Mouse (Mus musculus) gastrocnemius, postnatal 4 days (tissue): ENCODE measurements around the gene Rpusd4. TPM values are rescaled to one million over a fixed set of nuclear protein-coding genes. Genes with fewer than 3 reads are reported as not detected.
A peak's percentile ranks its signal among the peaks of the same experiment; 100 is the strongest.

ENCODE experiments used
- DNase-seq, 2 experiments: peaks; one replicate each; pipeline ENCODE4 v3.0.0; 2021 to 2022; ENCODE audit warnings: low spot score in 2 of 2, mixed read lengths in 2 of 2
- total RNA-seq, 2 experiments: library from RNA; stranded (reverse); gene quantifications; 2 replicates each; pipeline ENCODE4 v1.2.3; 2021

Gene Rpusd4
- total RNA-seq, 2 experiments from 2014 or later: 9.4 to 11.2 TPM

GRCm38 (mm10) chr9:35283415-35284069 is 15.9 kb downstream of the Rpusd4 start:
- DNase-seq: no peak

DNA sequence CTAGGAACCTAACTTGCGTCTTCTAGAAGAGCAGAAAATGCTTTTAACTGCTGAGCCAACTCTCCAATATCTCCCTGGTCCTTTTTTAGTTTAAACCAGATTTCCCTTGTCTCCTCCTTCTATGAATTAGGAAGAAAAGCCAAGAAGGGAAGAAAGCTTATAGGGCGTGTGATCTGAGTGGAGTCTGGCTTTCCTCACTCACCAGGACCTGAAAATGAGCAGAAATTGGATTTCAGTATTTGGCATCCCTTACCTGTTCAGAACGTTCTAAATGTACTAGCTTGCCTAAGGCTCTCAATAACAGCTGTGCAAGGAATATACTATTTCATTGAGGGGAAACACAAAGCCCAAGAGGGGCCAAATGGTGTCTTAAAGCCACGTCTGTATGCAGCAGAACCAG is 16.7 kb downstream of the Rpusd4 start:
- DNase-seq: no peak

GRCm38 (mm10) chr9:35286351-35286750 is 18.7 kb downstream of the Rpusd4 start:
- DNase-seq: no peak

DNA sequence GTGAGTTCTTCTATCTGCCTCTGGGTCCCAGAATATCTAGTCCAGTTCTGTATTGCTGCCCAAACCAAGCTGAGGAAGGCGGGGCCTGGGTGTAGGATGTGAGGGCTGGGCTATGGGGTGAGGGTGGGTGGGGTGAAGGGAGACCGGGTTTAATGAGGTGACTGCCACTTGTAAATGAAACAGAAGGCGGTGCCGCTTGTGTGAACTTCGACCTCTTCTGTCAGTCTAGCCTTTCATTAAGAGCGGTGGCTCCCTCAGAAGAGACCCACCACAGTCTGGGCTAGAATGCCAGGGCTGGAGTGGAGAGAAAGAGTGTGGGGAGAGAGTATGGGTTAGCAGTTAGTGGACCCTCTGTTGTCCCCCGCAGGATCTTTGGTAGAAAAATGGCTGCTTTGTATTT is 22.3 kb downstream of the Rpusd4 start:
- no peak for DNase-seq

DNA sequence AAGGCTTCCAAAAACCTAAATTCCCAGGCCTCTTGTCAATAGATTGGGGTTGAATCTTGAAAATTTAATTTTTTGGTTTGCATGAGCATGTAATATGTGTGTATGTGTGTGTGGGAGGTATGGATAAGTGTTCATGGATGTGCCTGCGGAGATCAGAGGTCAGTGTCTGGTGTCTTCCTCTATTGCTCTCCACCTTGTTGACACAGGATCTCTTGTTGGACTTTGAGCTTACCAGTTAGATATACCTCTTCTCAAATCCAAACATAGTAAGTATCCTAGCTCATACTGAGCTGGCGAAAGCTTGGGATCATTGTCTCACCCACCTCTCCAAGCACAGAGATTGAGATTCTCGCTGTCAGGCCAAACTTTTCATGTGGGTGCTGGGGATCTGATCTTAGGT is 22.8 kb downstream of the Rpusd4 start:
- DNase-seq: no peak

GRCm38 (mm10) chr9:35290916-35291315 is 23.3 kb downstream of the Rpusd4 start:
- no peak for DNase-seq

GRCm38 (mm10) chr9:35293465-35293864 is 25.8 kb downstream of the Rpusd4 start:
- DNase-seq: no peak

GRCm38 (mm10) chr9:35297791-35298190 is 30.1 kb downstream of the Rpusd4 start:
- no peak for DNase-seq

DNA sequence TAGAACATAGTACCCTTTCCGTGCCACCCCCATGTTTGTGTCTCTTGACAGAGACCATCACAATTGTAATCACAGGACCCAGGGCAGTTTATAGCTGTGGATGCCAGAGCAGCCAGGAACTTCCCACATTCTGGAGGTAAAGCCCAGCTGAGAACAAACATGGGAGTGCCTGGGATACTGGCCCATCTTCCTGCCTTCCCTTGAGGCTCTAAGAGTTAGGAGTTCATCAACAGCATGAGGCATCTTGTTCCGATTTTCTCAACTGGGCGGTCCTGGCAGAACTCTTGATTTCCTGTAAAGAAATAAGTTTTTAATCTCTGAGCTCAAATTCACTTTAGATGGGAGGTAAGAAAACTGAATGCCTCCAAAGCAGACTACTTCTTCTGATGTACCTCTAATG is 34.5 kb downstream of the Rpusd4 start:
- DNase-seq: no peak

DNA sequence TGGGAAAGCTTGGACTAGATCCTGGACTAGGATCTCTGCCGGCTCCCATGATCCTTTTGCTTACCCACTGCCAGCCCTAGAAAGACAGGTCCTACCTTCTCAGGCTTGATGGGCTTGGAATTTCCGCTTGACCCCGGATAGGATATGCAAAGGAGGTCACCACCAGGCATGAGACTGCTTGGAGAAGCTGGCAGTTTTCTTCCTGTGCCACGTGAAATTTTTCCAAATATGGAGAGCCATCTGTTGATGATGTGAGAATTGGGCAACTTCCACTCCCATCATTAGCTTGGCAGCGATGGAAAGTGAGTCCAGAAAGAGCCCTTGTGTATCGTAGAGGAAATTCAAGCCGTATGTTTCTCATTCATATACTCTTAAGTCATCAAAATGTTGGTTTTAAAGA is 39.8 kb downstream of the Rpusd4 start:
- DNase-seq: no peak

- DNase-seq: no peak
Measured at GRCm38 (mm10) chr9:35310377-35310776, 42.7 kb downstream of the Rpusd4 start.

DNA sequence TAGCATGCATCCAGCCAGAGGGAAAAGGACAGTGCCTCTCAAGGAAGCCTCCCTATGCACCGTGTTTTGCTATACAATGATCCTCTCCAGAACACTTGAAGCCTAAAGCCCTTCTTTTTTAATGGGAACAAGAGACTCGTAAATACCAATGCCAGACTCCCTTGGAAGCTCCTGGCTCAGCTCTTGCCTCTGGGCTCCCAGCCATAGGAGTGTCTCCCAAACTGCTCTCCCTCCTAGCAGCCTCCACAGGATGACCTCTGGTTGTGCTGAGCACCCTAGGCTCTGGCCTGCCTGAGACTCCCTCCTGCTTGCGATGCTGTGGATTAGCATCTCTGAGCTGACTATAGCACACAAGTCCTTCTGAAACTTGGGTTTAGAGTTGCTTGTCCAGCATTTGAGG is 44.9 kb downstream of the Rpusd4 start:
- peak; percentile 45 to 71 for DNase-seq

DNA sequence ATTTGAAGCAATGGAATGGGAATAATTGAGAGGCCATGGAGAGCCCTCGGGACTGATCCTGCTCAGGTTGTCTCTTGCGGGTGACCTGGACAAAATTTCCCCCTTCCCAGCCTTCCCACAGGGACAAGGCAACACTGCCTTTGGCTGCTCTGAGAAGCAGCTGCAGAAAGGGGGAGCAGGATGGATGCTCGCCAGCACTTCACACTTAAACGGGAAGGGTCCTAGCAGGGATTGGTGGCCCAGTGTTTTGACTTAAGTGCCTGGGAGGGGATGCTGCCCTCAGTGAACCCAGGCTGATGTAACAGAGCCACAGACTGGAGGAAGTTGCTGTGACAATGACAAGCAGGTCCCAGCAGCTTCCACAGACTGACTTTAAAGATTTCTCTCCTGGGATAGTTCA is 45.9 kb downstream of the Rpusd4 start:
- DNase-seq: no peak

GRCm38 (mm10) chr9:35314254-35314653 is 46.6 kb downstream of the Rpusd4 start:
- no peak for DNase-seq

GRCm38 (mm10) chr9:35316771-35317211 is 49.1 kb downstream of the Rpusd4 start:
- DNase-seq: no peak

- no peak for DNase-seq
Measured at GRCm38 (mm10) chr9:35317233-35317980, 49.7 kb downstream of the Rpusd4 start.

DNA sequence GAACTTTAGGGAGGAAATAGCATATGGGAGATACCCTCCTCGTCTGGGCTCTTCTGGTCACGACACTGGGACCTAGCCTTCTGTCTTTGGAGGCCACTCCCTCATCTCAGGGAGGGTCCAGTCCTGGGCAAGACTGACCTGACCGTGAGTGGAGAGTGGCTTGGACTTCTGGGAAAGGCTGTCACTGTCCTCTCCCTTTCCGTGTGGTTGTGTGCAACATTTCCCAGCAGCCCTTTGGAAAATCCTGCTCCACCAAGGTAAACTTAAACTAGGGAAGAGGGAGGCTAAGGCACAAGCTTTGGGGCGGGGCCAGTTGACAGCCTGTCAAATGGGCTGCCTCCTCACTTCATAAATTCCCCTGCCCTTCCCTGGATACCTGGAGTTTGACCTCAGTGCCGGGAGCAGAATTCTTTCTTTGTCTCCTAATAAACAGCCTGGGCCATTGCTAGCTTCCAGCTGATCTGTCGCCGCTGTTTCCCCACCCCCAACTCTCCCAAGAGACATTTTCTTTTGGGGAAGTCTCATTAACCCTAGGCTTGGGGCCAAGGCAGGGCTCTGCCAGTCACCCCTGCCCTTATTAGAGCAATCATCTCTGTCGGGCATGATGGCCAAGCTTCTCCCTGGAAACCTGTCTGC is 51.0 kb downstream of the Rpusd4 start:
- no peak for DNase-seq

DNA sequence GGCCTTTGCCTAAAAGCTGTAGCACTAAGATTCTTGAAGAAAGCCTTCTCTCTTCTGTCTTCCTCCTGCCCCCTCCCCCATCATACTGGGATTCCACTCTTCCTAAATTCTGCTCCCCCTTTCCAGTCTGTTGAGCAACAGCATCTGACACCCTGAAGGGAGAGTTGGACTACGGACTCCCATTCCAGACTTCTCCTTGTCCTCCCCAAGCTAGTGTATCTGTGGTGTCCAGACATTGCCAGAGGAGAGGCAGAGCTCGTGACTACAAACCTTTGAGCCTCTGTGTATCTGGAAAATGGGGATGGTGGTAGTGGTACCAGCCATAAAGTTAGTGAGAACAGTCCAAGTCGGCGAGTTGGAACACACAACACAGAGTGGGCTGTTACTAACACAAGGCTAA is 52.6 kb downstream of the Rpusd4 start:
- no peak for DNase-seq

GRCm38 (mm10) chr9:35323974-35324373 is 56.3 kb downstream of the Rpusd4 start:
- no peak for DNase-seq

- DNase-seq: no peak
Measured at GRCm38 (mm10) chr9:35324571-35324970, 56.9 kb downstream of the Rpusd4 start.

GRCm38 (mm10) chr9:35326644-35327263 is 59.1 kb downstream of the Rpusd4 start:
- no peak for DNase-seq
